Mouse (Mus musculus) colon, adult 2 months (tissue): ENCODE measurements around the gene Arfrp1. TPM values are rescaled to one million over a fixed set of nuclear protein-coding genes. Genes with fewer than 3 reads are reported as not detected.

ENCODE experiments used
- polyA plus RNA-seq: library from polyadenylated mRNA; depleted of rRNA; stranded (reverse); fragments of >200 nt; gene quantifications from 2 replicates; pipeline ENCODE4 v1.2.3, GENCODE M21; 2012; rRNA removed

Arfrp1 gene
- polyA plus RNA-seq = 25.9 and 30.4 TPM in 2 replicates

GRCm38 (mm10) chr2:181364860-181365596 is at the start of gene Arfrp1, which contains the start of gene Zgpat:
TSS of gene Arfrp1 (minus strand) at chr2:181365404.
TSS of gene Zgpat (plus strand) at chr2:181364928.

GRCm38 (mm10) chr2:181379778-181380177 is 14.6 kb upstream of the Arfrp1 start, which contains the start of gene Lime1:
TSS of gene Lime1 (plus strand) at chr2:181380078.

GRCm38 (mm10) chr2:181319248-181320102 is 45.7 kb downstream of the Arfrp1 start, which contains the start of gene Rtel1:
TSS of gene Rtel1 (plus strand) at chr2:181319739.

GRCm38 (mm10) chr2:181314080-181314810 is 51.0 kb downstream of the Arfrp1 start, which contains the start of gene Stmn3:
TSS of gene Stmn3 (minus strand) at chr2:181314500.

Other genes with a start within 250 kb of the Arfrp1 start
- 1.1 and 1.4 TPM in 2 replicates for gene Kcnq2, start 230.1 kb downstream of the Arfrp1 start, polyA plus RNA-seq
- 8.8 and 9.5 TPM in 2 replicates for gene Eef1a2, start 208.4 kb downstream of the Arfrp1 start, polyA plus RNA-seq
- gene Ppdpf, start 178.2 kb downstream of the Arfrp1 start, polyA plus RNA-seq = 223 and 266 TPM in 2 replicates
- gene Ptk6, start 162.6 kb downstream of the Arfrp1 start, polyA plus RNA-seq = 4.5 and 7.2 TPM in 2 replicates
- 1.2 and 1.5 TPM in 2 replicates for gene Srms, start 152.2 kb downstream of the Arfrp1 start, polyA plus RNA-seq
- gene Fndc11, start 145.4 kb downstream of the Arfrp1 start, polyA plus RNA-seq = 0.35 and 0.61 TPM in 2 replicates
- 45.2 and 46.9 TPM in 2 replicates for gene Helz2, start 123.4 kb downstream of the Arfrp1 start, polyA plus RNA-seq
- 32.6 and 34.0 TPM in 2 replicates for gene Gmeb2, start 77.4 kb downstream of the Arfrp1 start, polyA plus RNA-seq
- 6.0 and 7.6 TPM in 2 replicates for gene Stmn3, start 50.9 kb downstream of the Arfrp1 start, polyA plus RNA-seq
- gene Rtel1, start 45.7 kb downstream of the Arfrp1 start, polyA plus RNA-seq = 23.9 and 29.0 TPM in 2 replicates
- gene Zgpat, start 476 bp downstream of the Arfrp1 start, polyA plus RNA-seq = 32.6 and 36.8 TPM in 2 replicates
- gene Lime1, start 14.7 kb upstream of the Arfrp1 start, polyA plus RNA-seq = 94.1 and 102 TPM in 2 replicates
- 2.0 TPM in 2 replicates for gene Zbtb46, start 94.0 kb upstream of the Arfrp1 start, polyA plus RNA-seq
- not detected in 2 replicates for gene Abhd16b, start 127.8 kb upstream of the Arfrp1 start, polyA plus RNA-seq
- gene Tpd52l2, start 131.7 kb upstream of the Arfrp1 start, polyA plus RNA-seq = 31.4 and 40.7 TPM in 2 replicates
- gene Dnajc5, start 155.1 kb upstream of the Arfrp1 start, polyA plus RNA-seq = 51.9 and 64.1 TPM in 2 replicates
- gene Uckl1, start 219.5 kb upstream of the Arfrp1 start, polyA plus RNA-seq = 161 and 197 TPM in 2 replicates
- 12.3 and 13.0 TPM in 2 replicates for gene Prpf6, start 226.5 kb upstream of the Arfrp1 start, polyA plus RNA-seq
- gene Zfp512b, start 227.4 kb upstream of the Arfrp1 start, polyA plus RNA-seq = 39.9 and 47.0 TPM in 2 replicates
- gene Samd10, start 233.8 kb upstream of the Arfrp1 start, polyA plus RNA-seq = 30.8 and 41.3 TPM in 2 replicates